Mouse (Mus musculus): ENCODE data around the gene Shprh.
"Not testable (repeated sequence)": the region's sequence is repeated elsewhere in the genome, so short reads cannot be mapped to it uniquely, and the experiment has no call there.

- not testable (repeated sequence) for TF ChIP-seq CTCF (IDR thresholded peaks at IDR 0.05; ENCODE audit: borderline replicate concordance, insufficient read depth, low read length); POLR2A (IDR thresholded peaks at IDR 0.05; ENCODE audit: low read depth, low read length)
Measured at GRCm38 (mm10) chr10:11253581-11253980, 104.4 kb downstream of the Shprh start.
